Mouse (Mus musculus) lung, embryonic 15.5 days (tissue): ENCODE measurements around the gene Ptrh2. TPM values are rescaled to one million over a fixed set of nuclear protein-coding genes. Genes with fewer than 3 reads are reported as not detected.

Experiments
- ATAC-seq: fragments of 200-750 bp; cut with Nextera tagmentation; 2 replicates; pipeline ENCODE4 v1.8.0; 2017; ENCODE audit warnings: moderate number of reproducible peaks, borderline replicate concordance; ENCODE audit not compliant: low FRiP score, low TSS enrichment; ENCODE audit errors: extremely low read depth
- H3K27ac ChIP-seq: fragments of 300-500 bp; sonication (generic); 2 replicates; pipeline ENCODE4 v1.5.1; 2015; ENCODE audit warnings: moderate library complexity, mild to moderate bottlenecking, inconsistent platforms
- H3K27me3 ChIP-seq: fragments of 300-500 bp; sonication (generic); 2 replicates; pipeline ENCODE4 v1.6.1; 2015; ENCODE audit warnings: inconsistent platforms
- H3K36me3 ChIP-seq: fragments of 300-500 bp; sonication (generic); 2 replicates; pipeline ENCODE4 v1.6.1; 2015; ENCODE audit warnings: inconsistent platforms
- H3K4me1 ChIP-seq: fragments of 300-500 bp; sonication (generic); 2 replicates; pipeline ENCODE4 v1.6.1; 2015; ENCODE audit warnings: inconsistent platforms
- H3K4me2 ChIP-seq: fragments of 300-500 bp; sonication (generic); 2 replicates; pipeline ENCODE4 v1.6.1; 2015; ENCODE audit warnings: inconsistent platforms, mild to moderate bottlenecking, moderate library complexity
- H3K4me3 ChIP-seq: fragments of 300-500 bp; sonication (generic); 2 replicates; pipeline ENCODE4 v1.5.1; 2015; ENCODE audit warnings: mild to moderate bottlenecking, inconsistent platforms
- H3K9ac ChIP-seq: fragments of 300-500 bp; sonication (generic); 2 replicates; pipeline ENCODE4 v1.6.1; 2015; ENCODE audit warnings: inconsistent platforms
- H3K9me3 ChIP-seq: fragments of 300-500 bp; sonication (generic); 2 replicates; pipeline ENCODE4 v1.6.1; 2016; ENCODE audit warnings: inconsistent platforms
- WGBS: fragments of 180-500 bp; shearing (Covaris S2); methylation state at CpG from one replicate; pipeline ENCODE4 v1.1.7; 2015; 5-methylcytosine and 5-hydroxymethylcytosine counted together
- polyA plus RNA-seq: library from polyadenylated mRNA; unstranded; fragments of >200 nt; fragmentation: Nextera tagmentation; extraction: Ambion mirVana; gene quantifications from 2 replicates; pipeline ENCODE4 v1.2.1, GENCODE M21; 2015

Ptrh2 gene
- polyA plus RNA-seq, 1 experiment from 2014 or later, result 32.0 TPM

GRCm38 (mm10) chr11:86675520-86675919 is 8.3 kb upstream of the Ptrh2 start:
- Histone ChIP-seq H3K9ac (no peak overlapping the region), H3K4me2 (no peak overlapping the region), H3K4me1 (no peaks in the 10 kb centered on the region), H3K9me3 (no peaks in the 10 kb centered on the region), H3K4me3 (no peak overlapping the region), H3K36me3 (no peaks in the 10 kb centered on the region), H3K27me3 (no peaks in the 10 kb centered on the region), H3K27ac (no peak overlapping the region)
- no peak for ATAC-seq
- 85% methylated on average over 4 of the region's 4 CpGs for WGBS

GRCm38 (mm10) chr11:86678957-86679356 is 4.8 kb upstream of the Ptrh2 start:
- no peaks in the 10 kb centered on the region for H3K27me3 ChIP-seq
- no peaks in the 10 kb centered on the region for H3K9me3 ChIP-seq
- H3K4me3 ChIP-seq, result no peak overlapping the region
- no peaks in the 10 kb centered on the region for H3K36me3 ChIP-seq
- no peak overlapping the region for H3K9ac ChIP-seq
- peaks cover 10% of the 10 kb centered on the region for H3K4me1 ChIP-seq
- H3K27ac ChIP-seq, result no peak overlapping the region
- no peak overlapping the region for H3K4me2 ChIP-seq
- ATAC-seq, result no peak
- 60% methylated on average over 5 of the region's 5 CpGs for WGBS

- no peaks in the 10 kb centered on the region for H3K36me3 ChIP-seq
- no peak overlapping the region for H3K4me3 ChIP-seq
- H3K27me3 ChIP-seq, result no peaks in the 10 kb centered on the region
- H3K9me3 ChIP-seq, result no peaks in the 10 kb centered on the region
- H3K9ac ChIP-seq, result no peak overlapping the region
- H3K4me1 ChIP-seq, result peaks cover 22% of the 10 kb centered on the region
- no peak for ATAC-seq
- H3K27ac ChIP-seq, result no peak overlapping the region
- H3K4me2 ChIP-seq, result no peak overlapping the region
- 92% methylated on average over 3 of the region's 3 CpGs for WGBS
These were observed 3.1 kb upstream of the Ptrh2 start for GRCm38 (mm10) chr11:86680729-86681128.

- Histone ChIP-seq H3K4me1 (peaks cover 25% of the 10 kb centered on the region), H3K9ac (no peak overlapping the region), H3K27me3 (no peaks in the 10 kb centered on the region), H3K36me3 (no peaks in the 10 kb centered on the region), H3K4me2 (no peak overlapping the region), H3K27ac (no peak overlapping the region), H3K4me3 (no peak overlapping the region), H3K9me3 (no peaks in the 10 kb centered on the region)
- WGBS, result 85% methylated on average over 3 of the region's 3 CpGs
- no peak for ATAC-seq
These were observed 2.4 kb upstream of the Ptrh2 start for GRCm38 (mm10) chr11:86681423-86681822.

GRCm38 (mm10) chr11:86682861-86683260 is 924 bp upstream of the Ptrh2 start:
- Histone ChIP-seq H3K27ac (0 out of 2 replicates have a peak overlapping the region, but pooled peaks have one; percentile 88), H3K36me3 (peaks cover 5% of the 10 kb centered on the region; the same call in 1 of the 2 replicates), H3K9ac (peak overlapping the region; percentile 63), H3K4me2 (peak overlapping the region; percentile 67), H3K9me3 (no peaks in the 10 kb centered on the region), H3K4me3 (peak overlapping the region; percentile 70), H3K4me1 (peaks cover 25% of the 10 kb centered on the region), H3K27me3 (no peaks in the 10 kb centered on the region)
- ATAC-seq, result no peak
- WGBS, result 24% methylated on average over 7 of the region's 7 CpGs

- H3K4me1 ChIP-seq, result peaks cover 25% of the 10 kb centered on the region
- peak overlapping the region; percentile 88 for H3K27ac ChIP-seq
- WGBS, result 4% methylated on average over 20 of the region's 20 CpGs
- ATAC-seq, result no peak; the same call in 1 of the 2 replicates
- H3K36me3 ChIP-seq, result peaks cover 10% of the 10 kb centered on the region
- H3K9ac ChIP-seq, result peak overlapping the region; percentile 63
- no peaks in the 10 kb centered on the region for H3K27me3 ChIP-seq
- H3K9me3 ChIP-seq, result no peaks in the 10 kb centered on the region
- H3K4me3 ChIP-seq, result peak overlapping the region; percentile 70
- peak overlapping the region; percentile 67 for H3K4me2 ChIP-seq
These were observed 584 bp downstream of the Ptrh2 start for GRCm38 (mm10) chr11:86684126-86685012.

GRCm38 (mm10) chr11:86685366-86685765 is 1.6 kb downstream of the Ptrh2 start:
- ATAC-seq, result no peak
- Histone ChIP-seq H3K27me3 (no peaks in the 10 kb centered on the region), H3K4me3 (peak overlapping the region; percentile 70), H3K27ac (no peak overlapping the region), H3K9me3 (no peaks in the 10 kb centered on the region), H3K4me2 (peak overlapping the region; percentile 67), H3K4me1 (peaks cover 25% of the 10 kb centered on the region), H3K36me3 (peaks cover 20% of the 10 kb centered on the region), H3K9ac (peak overlapping the region; percentile 63; the same call in 1 of the 2 replicates)
- WGBS, result 72% methylated on average over 1 of the region's 1 CpGs

- WGBS, result 80% methylated on average over 3 of the region's 3 CpGs
- Histone ChIP-seq H3K36me3 (peaks cover 67% of the 10 kb centered on the region), H3K27ac (no peak overlapping the region)
These were observed 6.6 kb downstream of the Ptrh2 start for GRCm38 (mm10) chr11:86690383-86690782.

GRCm38 (mm10) chr11:86691482-86691881 is 7.7 kb downstream of the Ptrh2 start:
- Histone ChIP-seq H3K36me3 (peaks cover 74% of the 10 kb centered on the region), H3K4me1 (no peaks in the 10 kb centered on the region; the same call in 1 of the 2 replicates), H3K4me3 (no peak overlapping the region), H3K27ac (no peak overlapping the region), H3K9ac (no peak overlapping the region), H3K4me2 (no peak overlapping the region), H3K9me3 (no peaks in the 10 kb centered on the region), H3K27me3 (no peaks in the 10 kb centered on the region)
- WGBS, result 87% methylated on average over 3 of the region's 3 CpGs
- ATAC-seq, result no peak

More at GRCm38 (mm10) chr11:86690383-86690782, 6.6 kb downstream of the Ptrh2 start:
- no peak for ATAC-seq
- no peaks in the 10 kb centered on the region for H3K27me3 ChIP-seq
- no peak overlapping the region for H3K4me3 ChIP-seq
- no peaks in the 10 kb centered on the region for H3K9me3 ChIP-seq
- H3K4me1 ChIP-seq, result peaks cover 7% of the 10 kb centered on the region
- no peak overlapping the region for H3K4me2 ChIP-seq
- H3K9ac ChIP-seq, result no peak overlapping the region

- no peaks in the 10 kb centered on the region; the same call in 1 of the 2 replicates for H3K4me1 ChIP-seq
- no peak overlapping the region for H3K4me3 ChIP-seq
- ATAC-seq, result no peak
- H3K9ac ChIP-seq, result no peak overlapping the region
- H3K36me3 ChIP-seq, result peaks cover 78% of the 10 kb centered on the region
- no peaks in the 10 kb centered on the region for H3K27me3 ChIP-seq
- WGBS, result 94% methylated on average over 2 of the region's 2 CpGs
- no peak overlapping the region for H3K27ac ChIP-seq
- no peaks in the 10 kb centered on the region for H3K9me3 ChIP-seq
- no peak overlapping the region for H3K4me2 ChIP-seq
These were observed 8.2 kb downstream of the Ptrh2 start for GRCm38 (mm10) chr11:86691956-86692355.

- Histone ChIP-seq H3K4me1 (no peaks in the 10 kb centered on the region), H3K9me3 (no peaks in the 10 kb centered on the region), H3K36me3 (peaks cover 82% of the 10 kb centered on the region), H3K9ac (no peak overlapping the region), H3K4me3 (no peak overlapping the region), H3K27ac (no peak overlapping the region), H3K4me2 (no peak overlapping the region), H3K27me3 (no peaks in the 10 kb centered on the region)
- 80% methylated on average over 2 of the region's 2 CpGs for WGBS
- ATAC-seq, result no peak
These were observed 8.8 kb downstream of the Ptrh2 start for GRCm38 (mm10) chr11:86692546-86692945.

- Histone ChIP-seq H3K27ac (no peak overlapping the region), H3K36me3 (peaks cover 89% of the 10 kb centered on the region), H3K4me2 (no peak overlapping the region), H3K4me3 (no peak overlapping the region), H3K9ac (no peak overlapping the region), H3K27me3 (no peaks in the 10 kb centered on the region), H3K4me1 (no peaks in the 10 kb centered on the region), H3K9me3 (no peaks in the 10 kb centered on the region)
- WGBS, result 75% methylated on average over 4 of the region's 4 CpGs
- ATAC-seq, result no peak
These were observed 11.7 kb downstream of the Ptrh2 start for GRCm38 (mm10) chr11:86695461-86695860.
